Comparison of ENCODE assay signal across 19 mouse cellular contexts in genomic region chr1:63459926-63460325, GRCm38 (mm10). TPM values are rescaled to one million over a fixed set of nuclear protein-coding genes. Genes with fewer than 3 reads are reported as not detected.
A peak's percentile ranks its signal among the peaks of the same experiment; 100 is the strongest.
DNase-seq lines count a peak whose midpoint lies in the region; TF ChIP-seq lines count a peak whose summit lies in the region.
"Had no signal": no experiment of that assay in that cellular context is flagged by ENCODE, and none has a peak within 500 bp of the region (broad histone marks: within the 10 kb centered on the region; RNA-seq: fewer than 3 reads in every experiment).

No protein-coding gene starts in this region.

- 83% methylated on average over 6 of the region's 6 CpGs for WGBS in olfactory bulb, adult 2 months

- peaks cover 2% of the 10 kb centered on the region; the same call in 1 of the 2 replicates for H3K4me1 ChIP-seq in olfactory bulb, adult 2 months (ENCODE audit: control insufficient read depth, insufficient read depth, low read length)

- peak; percentile 61 for DNase-seq in heart, adult 11 months
- DNase-seq in heart, postnatal 10 days, result no peak
- DNase-seq in layer of hippocampus, postnatal 36 days, result peak; percentile 18 to 38
- no peak for DNase-seq in layer of hippocampus, adult 11-12 months (ENCODE audit: low spot score)
- peak; percentile 28 to 40 for DNase-seq in left cerebral cortex, postnatal 36 days (ENCODE audit: low spot score in 2 of 2)
- no peak for DNase-seq in left cerebral cortex, adult 8-10 months (ENCODE audit: low spot score in 2 of 2)
- DNase-seq: adrenal gland, postnatal 10 days; cerebellum, adult 11-12 months; cerebellum, adult 9-10 months; cerebellum, postnatal 25 days; gastrocnemius, postnatal 25 days; heart, postnatal 4 days had no signal

- peak overlapping the region; percentile 26; the same call in 1 of the 2 replicates for H3K27ac ChIP-seq in olfactory bulb, adult 2 months (ENCODE audit: insufficient read depth, low read depth, low read length)
- H3K27ac ChIP-seq: embryonic facial prominence, embryonic 12.5 days; forebrain, embryonic 15.5 days; heart, embryonic 13.5 days; hindbrain, embryonic 12.5 days had no signal

- TF ChIP-seq CTCF in olfactory bulb, adult 2 months (IDR thresholded peaks at IDR 0.05; ENCODE audit: insufficient read depth, low read depth, low read length), result no peak

- no peak for TF ChIP-seq POLR2A in olfactory bulb, adult 2 months (IDR thresholded peaks at IDR 0.05; ENCODE audit: insufficient read depth, low read depth, low read length)

- intact Hi-C loops in heart, postnatal 10 days (cut with DNase I), result no loop called here
- intact Hi-C loops in left cerebral cortex, postnatal 36 days (cut with DNase I), result no loop called here

- no peak overlapping the region for H3K4me3 ChIP-seq in olfactory bulb, adult 2 months (ENCODE audit: insufficient read depth, low read depth, low read length)
- H3K4me3 ChIP-seq: embryonic facial prominence, embryonic 12.5 days; forebrain, embryonic 15.5 days; heart, embryonic 13.5 days; hindbrain, embryonic 12.5 days had no signal

RNA-seq across cellular contexts. Expression of gene Adam23, which starts 14.2 kb away (rescaled TPM):
- 1 to 10 TPM; 2.2 to 4.2 TPM for total RNA-seq in heart, postnatal 10 days (2021)
- total RNA-seq in layer of hippocampus, postnatal 36 days (2021), result 100 to 1,000 TPM; 118 to 122 TPM
- 100 to 1,000 TPM; 151 to 154 TPM for total RNA-seq in left cerebral cortex, postnatal 36 days (2021)
- 100 to 1,000 TPM; 161 to 180 (median 175) TPM for total RNA-seq in left cerebral cortex, adult 8-10 months (2022)
- polyA plus RNA-seq in olfactory bulb, adult 2 months (2012; ENCODE audit: insufficient read depth, insufficient read length, low replicate concordance, missing spikeins), result 224 TPM in 1 of 2 replicates, not detected in the other
- total RNA-seq: granulocyte monocyte progenitor cell, adult 5-6 weeks; MEL had no signal

Comparison
In these comparisons a context has a peak if more than half of its experiments do, and no peak if none do; other contexts are left out.
1. DNase-seq: peak in heart, adult 11 months (single experiment), layer of hippocampus, postnatal 36 days (2 of 2) and left cerebral cortex, postnatal 36 days (2 of 2); none in heart, postnatal 10 days (0 of 2), layer of hippocampus, adult 11-12 months (single experiment) and left cerebral cortex, adult 8-10 months (0 of 2).
2. RNA of gene Adam23, which starts 14.2 kb away (total RNA-seq): 161 to 180 TPM in left cerebral cortex, adult 8-10 months, 151 to 154 TPM in left cerebral cortex, postnatal 36 days and 118 to 122 TPM in layer of hippocampus, postnatal 36 days; 2.2 to 4.2 TPM in heart, postnatal 10 days; every median in the first group is over 10 times any median in the second.